Mouse (Mus musculus) T-helper 17 cell (primary cell): ENCODE results near the gene Bloc1s4.

Source experiments
- in situ Hi-C, 2 experiments: fragments of 300-600 bp; cut with MboI, MseI; formaldehyde crosslinking; loops; 1 replicate in 1 of 2; 2 replicates in 1 of 2; pipeline ENCODE4 v1.15.1; 2025; ENCODE audit warnings: high pct_unique_total_duplicates in 2 of 2

Gene Bloc1s4

DNA sequence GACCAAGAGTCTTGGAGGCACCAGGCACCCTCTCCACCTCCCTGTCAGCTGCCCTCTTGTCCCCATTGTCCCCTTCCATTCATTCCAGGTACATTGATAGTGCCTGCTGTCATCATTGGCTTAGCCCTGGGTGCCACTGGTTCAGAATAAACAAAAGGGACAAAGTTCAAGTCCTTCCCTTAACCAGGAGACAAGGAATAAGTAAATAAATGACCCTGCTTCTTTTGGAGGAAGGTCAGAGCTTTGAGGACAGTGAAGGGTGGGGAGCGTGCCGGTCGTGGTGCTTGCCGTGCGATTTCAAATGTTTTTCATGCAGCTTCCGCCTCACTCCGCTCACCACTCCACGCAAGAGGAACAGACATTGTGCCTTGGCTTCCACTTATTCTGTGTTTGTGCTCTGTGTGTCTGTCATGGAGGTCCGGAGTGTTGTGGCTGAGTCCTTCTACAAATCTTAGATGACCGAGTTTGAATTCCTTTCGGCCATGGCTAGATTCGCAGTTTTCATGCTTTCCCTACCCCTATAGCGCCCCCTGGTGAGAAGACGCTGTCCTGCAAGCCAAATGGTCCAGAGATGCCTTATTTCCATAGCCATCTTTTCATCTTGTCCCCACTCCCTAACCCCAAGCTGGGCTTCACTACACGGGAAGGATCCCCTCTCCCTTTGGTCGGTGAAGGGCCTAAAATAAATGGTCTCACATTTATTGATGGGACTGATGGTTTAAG, 6.2 kb downstream of the Bloc1s4 start:
- in situ Hi-C loops, result loop anchor here (5.0 kb wide), 3 partner anchors 45 to 280 kb away; partner anchors contain the start of genes Grpel1 (in 2 of the 2) and D5Ertd579e (in 1 of the 2)

DNA sequence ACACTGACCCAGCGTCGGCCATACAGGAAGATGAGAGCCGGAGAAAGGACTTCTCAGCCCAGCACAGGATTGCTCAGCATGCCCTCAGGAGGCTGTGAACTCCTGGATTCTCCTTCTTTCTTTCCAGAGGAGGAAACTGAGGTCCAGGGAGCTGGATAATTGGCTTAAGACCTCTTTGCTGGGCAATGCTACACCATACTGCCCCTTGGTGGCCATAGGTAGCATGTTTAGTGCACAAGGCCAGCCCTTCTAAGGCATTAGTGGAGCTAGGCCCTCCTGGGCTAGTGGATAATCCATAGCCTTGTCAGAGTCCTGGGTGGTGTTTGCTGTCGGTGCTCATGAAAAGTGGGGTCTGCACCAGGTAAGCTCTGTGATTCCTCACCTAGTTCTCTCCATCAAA, 8.6 kb downstream of the Bloc1s4 start:
- in situ Hi-C loops, result loop anchor here (5.0 kb wide), 3 partner anchors 43 to 278 kb away; partner anchors contain the start of genes Grpel1 (in 2 of the 2) and D5Ertd579e (in 1 of the 2)

DNA sequence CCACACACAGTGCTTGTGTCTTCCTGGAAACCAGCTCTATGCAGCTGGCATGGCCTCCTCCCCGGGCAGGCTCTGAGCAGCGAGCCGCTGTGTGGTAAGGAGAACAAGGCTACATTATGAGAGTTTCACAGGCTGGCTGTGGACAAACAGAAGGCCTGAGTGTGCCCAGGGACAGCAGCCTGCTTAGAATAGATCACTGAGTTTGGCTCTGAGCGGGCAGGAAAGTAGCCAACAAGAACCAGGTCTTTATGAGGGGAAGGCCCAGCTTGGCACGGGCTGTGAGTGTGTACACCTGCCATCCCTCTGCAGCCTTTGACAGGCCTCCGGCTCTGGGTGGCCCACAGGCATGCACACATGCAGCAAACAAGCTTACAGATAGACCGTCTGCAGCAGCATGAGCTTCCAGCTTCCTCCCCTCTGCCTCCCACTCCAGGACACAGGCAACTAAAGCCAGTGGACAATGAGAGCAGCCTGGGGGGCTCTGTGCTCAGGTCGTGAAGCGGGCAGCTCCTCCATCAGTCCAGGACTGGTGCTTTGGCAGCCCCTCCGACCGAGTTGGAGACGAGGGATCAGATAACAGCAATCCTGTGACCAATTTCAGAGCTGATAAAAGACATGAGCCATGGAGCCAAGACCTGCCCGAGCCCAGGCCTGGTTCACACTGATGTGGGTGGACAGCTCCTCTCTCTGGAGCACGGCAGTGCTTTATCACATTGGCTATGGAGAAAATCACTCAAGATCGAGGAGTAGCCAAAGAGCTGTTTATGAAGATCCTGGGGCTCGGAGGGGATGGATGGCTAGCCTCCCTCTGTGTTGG, 9.4 kb downstream of the Bloc1s4 start:
- in situ Hi-C loops, result loop anchor here in 1 of 2 experiments (5.0 kb wide), 1 partner anchor 137 kb away; no protein-coding TSS in a partner anchor

DNA sequence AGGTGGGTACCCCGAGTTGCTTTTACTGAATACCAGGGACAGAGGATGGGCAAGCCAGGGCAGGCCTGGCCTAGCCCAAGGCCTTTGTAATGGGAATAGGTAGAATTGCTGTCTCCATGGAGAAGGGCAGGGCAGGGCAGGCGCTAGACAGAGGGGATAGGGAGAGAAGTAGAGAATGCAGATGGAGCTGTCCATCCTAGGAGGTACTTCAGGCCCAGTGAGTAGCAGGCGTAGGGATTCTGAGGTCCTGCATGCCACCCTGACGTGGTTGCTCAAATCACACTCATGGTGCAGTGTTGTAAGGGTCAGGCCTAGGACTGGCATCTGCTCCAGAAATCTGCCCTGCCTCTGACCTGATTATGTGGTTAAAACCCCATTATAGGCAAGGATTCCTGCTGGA, 10.7 kb downstream of the Bloc1s4 start:
- in situ Hi-C loops, result loop anchor here in 1 of 2 experiments (5.0 kb wide), 1 partner anchor 135 kb away; no protein-coding TSS in a partner anchor

DNA sequence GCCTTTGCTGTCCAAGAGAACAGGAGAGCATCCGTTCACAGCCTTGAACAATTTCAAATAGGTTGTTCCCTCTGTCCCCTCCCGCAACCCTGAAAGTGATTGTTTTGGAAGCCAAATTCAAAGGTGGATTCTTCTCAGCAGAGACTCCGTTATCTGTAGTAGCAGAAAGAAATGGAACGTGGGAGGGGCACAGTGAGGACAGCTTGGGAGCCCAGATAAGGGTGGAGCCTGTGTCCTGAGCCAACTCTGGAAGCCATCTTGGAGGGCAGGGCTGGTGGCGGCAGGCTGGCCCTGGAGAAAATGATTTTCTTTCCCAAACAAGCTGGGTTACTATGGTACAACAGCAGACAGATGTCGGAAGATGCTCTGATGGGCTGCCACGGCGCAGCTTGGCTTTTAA, 12.4 kb downstream of the Bloc1s4 start:
- in situ Hi-C loops, result loop anchor here in 1 of 2 experiments (5.0 kb wide), 1 partner anchor 134 kb away; no protein-coding TSS in a partner anchor

DNA sequence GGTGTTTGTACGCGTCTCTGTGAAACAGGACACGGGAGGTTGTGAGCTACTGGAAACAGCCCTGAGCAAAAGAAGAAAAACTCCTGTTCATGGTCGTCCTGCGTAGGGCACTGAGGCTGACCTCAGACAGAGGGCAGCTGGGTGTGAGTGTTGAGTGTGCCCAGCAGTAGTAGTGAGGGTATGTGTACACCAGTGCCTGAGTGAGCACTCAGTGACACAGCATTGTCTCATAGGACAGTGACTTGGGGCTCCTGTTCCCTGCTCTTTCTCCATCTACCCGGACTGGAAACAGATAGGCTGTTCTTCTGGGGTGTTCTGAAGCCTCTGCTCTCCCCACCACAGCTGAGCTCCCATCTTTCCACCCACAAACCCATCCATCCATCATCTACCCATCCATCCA, 13.3 kb downstream of the Bloc1s4 start:
- in situ Hi-C loops, result loop anchor here in 1 of 2 experiments (5.0 kb wide), 1 partner anchor 133 kb away; no protein-coding TSS in a partner anchor

DNA sequence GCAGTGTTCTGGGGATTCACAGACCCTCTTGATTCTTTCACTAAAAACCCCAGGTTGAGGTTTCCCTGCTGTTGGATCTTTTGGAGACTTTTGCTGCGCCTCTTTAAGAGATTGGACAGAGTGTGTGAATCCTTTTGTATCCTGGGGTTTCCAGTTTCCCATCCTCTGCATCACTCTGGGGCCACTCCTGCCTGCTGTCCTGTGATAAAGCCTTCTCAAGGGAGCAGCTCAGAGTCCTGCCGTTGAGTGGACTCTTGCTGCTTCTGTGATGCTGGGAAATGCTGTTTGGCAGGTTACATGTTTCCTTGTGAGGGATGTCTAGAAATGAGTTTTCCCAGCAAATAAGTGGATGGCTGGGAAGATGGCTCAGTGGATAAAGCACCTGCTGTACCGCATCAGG, 15.0 kb downstream of the Bloc1s4 start:
- in situ Hi-C loops, result no loop called here

DNA sequence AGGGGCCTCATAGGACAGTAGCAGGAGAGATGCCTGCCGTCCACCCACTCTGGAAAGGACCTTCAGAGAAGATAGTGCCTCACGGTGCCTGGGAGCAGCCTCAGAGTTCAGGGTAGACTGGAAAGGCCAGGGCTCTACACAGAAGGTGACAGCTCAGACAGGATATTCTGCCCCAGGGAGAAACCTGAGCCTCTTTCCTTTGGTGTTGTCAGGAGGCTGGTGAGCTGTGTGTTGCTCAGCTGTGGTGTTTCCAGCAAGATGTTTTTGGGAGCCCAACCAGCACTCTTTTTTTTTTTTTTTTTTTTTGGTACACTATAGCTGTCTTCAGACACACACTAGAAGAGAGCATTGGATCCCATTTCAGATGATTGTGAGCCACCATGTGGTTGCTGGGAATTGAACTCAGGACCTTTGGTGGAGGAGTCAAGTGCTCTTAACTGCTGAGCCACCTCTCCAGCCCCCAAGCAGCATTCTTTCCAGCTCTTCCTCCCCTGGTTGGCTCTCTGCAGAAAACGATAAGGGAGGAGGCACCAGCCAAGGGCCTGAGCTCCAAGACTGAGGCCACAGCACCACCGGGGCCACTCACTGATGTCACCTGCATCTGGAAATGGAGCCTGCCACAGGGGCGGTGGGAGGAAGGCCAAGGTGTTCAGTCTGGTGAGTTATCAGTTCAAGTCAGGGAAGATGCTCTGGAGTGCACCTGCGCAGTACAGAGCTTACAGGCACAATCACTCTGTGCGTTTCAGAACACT, 16.4 kb downstream of the Bloc1s4 start:
- in situ Hi-C loops, result no loop called here

DNA sequence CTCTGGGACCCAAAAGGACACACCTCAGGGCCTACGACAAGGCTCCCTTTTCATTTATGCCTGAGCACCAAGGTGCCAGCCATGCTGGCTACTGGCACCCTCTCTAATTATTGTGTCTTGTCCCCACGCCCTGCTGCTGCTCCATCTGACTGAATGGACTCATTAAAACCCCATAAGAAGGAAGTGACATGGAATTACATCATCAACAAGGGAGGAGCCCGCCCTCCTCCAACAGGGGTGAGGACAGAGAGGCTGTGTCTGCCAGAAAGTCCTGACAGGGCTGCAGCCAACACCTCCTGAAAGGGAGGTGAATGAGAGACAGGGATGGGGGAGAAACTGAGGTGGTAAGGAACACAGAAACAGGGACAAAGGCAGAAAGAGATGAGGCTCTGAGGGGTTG, 17.8 kb downstream of the Bloc1s4 start:
- in situ Hi-C loops, result no loop called here

DNA sequence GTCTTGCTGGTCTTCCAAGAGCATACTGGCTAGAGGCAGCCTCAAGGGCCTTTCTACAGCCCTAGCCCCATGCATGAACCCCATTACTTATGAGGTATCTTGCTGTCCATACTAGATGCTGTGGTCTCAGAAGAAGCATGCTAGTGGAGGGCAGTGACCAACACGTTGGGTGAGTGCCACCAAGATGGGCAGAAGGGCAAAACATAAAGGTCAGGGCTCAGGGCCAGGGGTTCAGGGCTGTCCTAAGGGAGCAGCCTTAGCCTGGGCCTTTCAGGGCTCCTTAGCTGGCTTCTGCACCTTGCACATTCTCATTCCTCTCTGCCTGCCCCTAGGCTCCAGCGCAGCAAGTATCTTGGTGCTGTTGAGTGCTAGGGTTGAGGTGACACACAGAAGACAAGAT, 18.5 kb downstream of the Bloc1s4 start:
- in situ Hi-C loops, result loop anchor here in 1 of 2 experiments (10.0 kb wide), 1 partner anchor 55 kb away; no protein-coding TSS in a partner anchor

DNA sequence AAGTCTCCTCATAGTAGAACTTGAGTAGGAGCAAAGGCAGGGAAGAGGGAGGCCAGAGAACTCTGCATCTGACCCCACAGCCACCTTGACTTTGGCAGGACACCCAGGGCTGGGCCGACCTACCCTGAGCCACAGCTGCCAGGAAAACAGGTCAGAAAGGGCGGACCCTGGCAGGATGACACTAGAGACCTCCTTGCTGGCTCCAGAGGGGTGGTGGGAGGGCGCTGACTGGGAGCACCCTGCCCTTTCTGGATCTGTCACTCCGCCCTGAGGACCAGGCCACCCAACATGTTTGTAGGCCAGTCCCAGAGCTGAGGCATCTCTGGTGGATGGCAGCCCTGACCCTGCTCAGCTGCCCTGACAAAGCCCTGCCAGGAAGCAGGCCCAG, 19.4 kb downstream of the Bloc1s4 start:
- in situ Hi-C loops, result loop anchor here in 1 of 2 experiments (10.0 kb wide), 1 partner anchor 54 kb away; no protein-coding TSS in a partner anchor

DNA sequence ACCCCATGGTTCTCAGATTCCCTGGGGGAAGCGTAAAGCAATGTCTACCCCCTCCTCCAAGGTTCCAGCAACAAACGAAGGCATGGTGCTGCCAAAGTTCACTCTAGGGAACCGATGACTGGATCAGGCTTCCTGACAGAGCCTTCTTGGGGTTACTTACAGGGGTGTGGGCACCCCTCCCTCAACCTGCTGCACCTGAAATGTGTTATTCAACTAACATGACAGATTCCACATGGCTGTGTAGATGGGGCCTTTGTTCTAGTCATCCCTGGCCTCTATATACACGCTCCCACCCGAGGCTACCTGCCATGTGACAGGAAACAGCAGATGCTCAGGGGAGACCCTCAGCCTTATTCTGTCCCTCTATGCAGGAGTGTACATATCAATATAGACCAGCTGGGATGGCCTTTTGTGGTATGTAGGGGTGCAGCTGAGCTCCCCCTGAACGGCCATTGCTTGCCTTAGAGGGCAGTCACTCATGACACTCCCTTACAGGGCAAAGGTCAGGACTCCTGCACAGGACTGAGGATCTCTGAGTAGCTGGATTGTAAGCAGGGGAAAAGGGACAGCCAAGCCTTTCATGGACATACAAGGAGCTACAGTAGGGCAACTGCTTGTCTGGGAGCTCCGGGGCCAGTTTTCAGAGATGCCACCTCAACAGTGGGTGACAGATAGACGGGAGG, 19.9 kb downstream of the Bloc1s4 start:
- in situ Hi-C loops, result loop anchor here in 1 of 2 experiments (10.0 kb wide), 1 partner anchor 54 kb away; no protein-coding TSS in a partner anchor

DNA sequence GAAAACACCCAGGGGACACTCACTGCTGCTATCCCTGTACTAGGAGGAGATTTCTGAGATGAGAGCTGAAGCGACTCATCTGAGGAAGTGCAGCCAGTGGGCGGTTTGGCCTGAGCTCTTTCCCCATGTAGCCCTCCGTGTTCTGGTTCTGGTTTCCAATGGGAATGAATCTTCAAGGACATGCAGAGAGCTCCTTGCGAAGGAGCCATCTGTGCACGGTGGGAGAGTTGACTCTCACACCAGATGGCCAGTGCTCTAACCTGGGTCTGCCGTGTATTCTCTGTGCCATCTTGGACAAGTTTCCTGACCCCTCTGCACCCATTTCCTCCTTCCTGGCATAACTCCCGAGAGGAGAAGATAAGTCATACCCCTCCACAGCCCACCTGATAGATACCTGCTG, 20.7 kb downstream of the Bloc1s4 start:
- in situ Hi-C loops, result loop anchor here in 1 of 2 experiments (10.0 kb wide), 1 partner anchor 53 kb away; no protein-coding TSS in a partner anchor

DNA sequence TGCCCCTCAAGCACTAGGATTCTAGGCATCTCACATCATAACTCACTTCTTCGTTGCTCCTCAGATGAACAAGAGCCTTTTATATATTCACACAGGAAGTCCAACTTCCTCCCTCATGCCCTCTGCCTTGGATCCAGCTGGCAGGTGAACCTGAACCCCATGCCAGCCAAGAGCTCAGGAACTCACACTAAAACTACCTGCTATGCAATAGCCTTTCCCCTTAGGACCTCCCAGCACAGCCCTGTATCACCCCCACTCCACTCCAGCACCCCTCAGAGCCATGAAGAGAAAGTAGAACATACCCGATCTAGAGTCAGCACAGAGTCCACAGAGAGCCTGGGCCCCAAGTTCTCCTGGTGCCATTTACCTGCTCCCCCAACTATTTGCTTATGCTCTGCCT, 21.3 kb downstream of the Bloc1s4 start:
- in situ Hi-C loops, result loop anchor here in 1 of 2 experiments (10.0 kb wide), 1 partner anchor 52 kb away; no protein-coding TSS in a partner anchor

DNA sequence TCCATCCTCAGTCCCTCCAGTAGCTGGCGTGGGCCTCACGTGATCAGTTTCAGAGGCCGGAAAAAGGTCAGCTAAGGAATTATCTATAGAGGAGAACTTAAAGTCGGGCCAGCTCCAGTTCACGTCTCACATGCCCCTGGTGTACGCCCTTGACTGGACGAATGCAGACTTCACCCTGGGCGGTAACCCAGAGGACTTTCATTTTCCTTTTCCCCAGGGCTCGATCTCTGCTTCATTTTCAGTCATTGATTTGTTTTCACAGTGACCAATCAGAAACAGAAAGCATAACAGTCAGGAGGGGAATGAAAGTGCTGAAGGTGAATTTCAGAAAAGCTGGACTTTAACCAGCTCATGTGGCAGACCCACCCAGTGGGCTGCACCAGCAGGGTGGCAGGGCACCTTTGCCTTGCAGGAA, 22.1 kb downstream of the Bloc1s4 start:
- in situ Hi-C loops, result loop anchor here in 1 of 2 experiments (10.0 kb wide), 1 partner anchor 52 kb away; no protein-coding TSS in a partner anchor

DNA sequence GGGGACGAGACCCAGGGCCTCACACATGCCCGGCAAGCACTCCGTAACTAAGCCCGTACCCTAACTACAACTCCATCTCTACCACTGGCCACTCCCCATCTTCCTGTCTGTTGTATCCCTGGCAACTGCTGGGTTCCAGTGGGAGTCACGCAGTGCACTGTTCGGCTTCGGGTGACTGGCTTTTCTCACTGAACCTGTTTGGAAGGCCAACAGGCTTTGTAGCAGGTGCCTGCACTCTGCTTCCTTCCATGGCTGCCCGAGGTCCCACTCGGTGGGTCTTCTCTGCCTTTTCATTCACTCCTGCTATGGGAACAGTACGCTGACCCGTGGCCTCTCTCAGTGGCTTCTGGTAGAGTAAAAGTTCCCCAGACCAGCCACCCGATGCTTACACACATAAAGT, 22.6 kb downstream of the Bloc1s4 start:
- in situ Hi-C loops, result loop anchor here in 1 of 2 experiments (10.0 kb wide), 1 partner anchor 51 kb away; no protein-coding TSS in a partner anchor

DNA sequence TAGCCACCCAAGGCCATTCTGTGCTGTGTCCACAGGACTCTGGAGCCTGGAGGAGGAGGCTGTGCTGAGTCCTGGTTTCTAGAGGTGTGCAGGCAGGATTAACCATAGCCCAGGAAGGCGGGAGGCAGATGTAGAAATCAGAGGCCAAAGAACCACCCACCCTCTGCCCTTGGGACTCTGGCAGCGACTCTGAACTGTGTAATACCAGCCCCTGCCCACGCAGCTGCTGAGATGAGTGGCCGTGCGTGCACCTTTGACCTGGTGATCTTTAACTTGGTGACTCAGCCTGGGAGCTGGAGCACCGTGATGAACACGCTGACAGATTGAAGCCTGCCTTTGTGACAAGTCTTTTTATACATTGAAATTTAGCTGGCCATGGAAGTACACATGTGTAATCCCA, 24.2 kb downstream of the Bloc1s4 start:
- in situ Hi-C loops, result loop anchor here in 1 of 2 experiments (10.0 kb wide), 1 partner anchor 49 kb away; no protein-coding TSS in a partner anchor

DNA sequence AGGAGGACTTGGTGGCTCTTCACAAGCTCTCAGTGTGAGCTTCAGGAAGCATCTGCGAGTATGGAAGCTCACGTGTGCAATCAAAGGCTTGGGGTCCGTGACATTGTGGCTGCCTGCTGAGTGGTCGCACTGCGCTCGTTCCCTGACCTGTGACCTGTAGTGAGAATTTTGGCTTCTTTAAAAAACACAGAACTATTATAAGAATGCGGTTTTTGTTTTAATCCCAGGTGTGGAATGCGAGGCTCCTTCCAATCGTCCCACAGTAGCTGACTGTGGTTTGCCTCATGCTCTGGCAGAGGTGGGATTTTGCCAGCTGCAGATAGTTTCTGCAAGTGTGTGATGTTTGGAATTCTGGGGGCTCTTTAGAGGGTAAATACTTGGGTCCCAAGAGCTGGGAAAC, 25.1 kb downstream of the Bloc1s4 start:
- in situ Hi-C loops, result loop anchor here in 1 of 2 experiments (10.0 kb wide), 1 partner anchor 49 kb away; no protein-coding TSS in a partner anchor

DNA sequence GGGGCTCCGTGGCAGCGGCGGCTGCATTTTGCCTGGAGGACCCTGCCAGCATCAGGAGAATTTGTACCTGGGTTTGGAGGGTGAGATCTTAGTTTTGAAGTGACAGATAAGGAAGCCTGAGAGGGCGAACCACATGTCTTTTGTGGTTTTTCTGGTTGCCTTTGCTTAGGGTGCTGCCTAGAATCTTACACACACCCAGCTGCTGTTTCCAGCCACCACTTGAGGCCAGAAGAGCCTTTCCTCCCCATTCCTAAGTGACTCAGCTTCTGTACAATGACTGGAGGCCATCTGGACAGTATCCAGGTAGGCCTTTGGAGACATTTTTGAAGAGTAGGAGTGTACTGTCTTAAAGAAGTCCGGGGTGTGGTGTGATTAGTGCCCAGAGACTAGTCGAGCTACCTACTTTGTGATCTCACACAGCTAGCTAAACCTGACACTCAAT, 26.0 kb downstream of the Bloc1s4 start:
- in situ Hi-C loops, result loop anchor here in 1 of 2 experiments (10.0 kb wide), 1 partner anchor 48 kb away; no protein-coding TSS in a partner anchor
